Mouse (Mus musculus): ENCODE results near the gene Sos1.

GRCm38 (mm10) chr17:80471056-80471802 is 9.0 kb downstream of the Sos1 start:
- TF ChIP-seq CTCF (IDR thresholded peaks at IDR 0.05; ENCODE audit: low read depth): no peak
- no peak for TF ChIP-seq EP300 (optimal IDR thresholded peaks at IDR 0.05)
